Mouse (Mus musculus) thymus, adult 2 months (tissue): Measurements from ENCODE around the gene Nup133.

Experiments
- CTCF ChIP-seq: fragments of 200-500 bp; IDR thresholded peaks from 2 replicates; pipeline ENCODE4 v1.5.1; 2012; ENCODE audit warnings: mild to moderate bottlenecking, control low read depth, low read length, moderate library complexity, borderline replicate concordance; ENCODE audit not compliant: control insufficient read depth, poor library complexity, insufficient read depth; ENCODE audit errors: extremely low read depth
- POLR2A ChIP-seq: fragments of 200-500 bp; IDR thresholded peaks from 2 replicates; pipeline ENCODE4 v1.6.1; 2012; ENCODE audit warnings: mild to moderate bottlenecking, low read length, control low read depth, moderate library complexity; ENCODE audit not compliant: control insufficient read depth, poor library complexity, insufficient read depth; ENCODE audit errors: extremely low read depth

DNA sequence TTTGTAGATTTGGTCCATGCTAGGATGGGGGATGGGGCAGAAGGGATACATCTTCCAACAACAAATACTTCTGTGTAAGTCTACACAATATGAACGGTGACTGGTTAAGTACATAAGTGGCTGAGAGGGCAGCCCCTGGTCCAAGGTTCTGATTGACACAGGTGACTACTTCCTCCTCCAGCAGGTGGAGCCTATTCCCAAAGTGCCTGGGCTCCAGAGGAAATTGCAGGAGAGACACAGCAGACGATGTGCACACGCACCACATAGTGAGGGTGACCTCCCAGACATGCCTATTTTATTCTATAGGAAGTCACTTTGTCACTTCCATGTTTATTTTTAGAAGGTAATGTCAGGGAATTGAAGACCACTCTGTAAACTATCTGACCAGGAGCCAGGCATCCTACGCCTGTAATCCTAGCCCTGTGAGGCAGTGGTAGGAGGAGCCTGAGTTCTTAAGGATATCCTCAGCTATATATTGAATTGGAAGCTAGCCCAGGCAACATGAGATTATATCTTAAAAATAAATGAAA is 68.2 kb downstream of the Nup133 start:
- TF ChIP-seq POLR2A (no peak), CTCF (no peak)
